Mouse (Mus musculus): ENCODE data around the gene Nme7. TPM values are rescaled to one million over a fixed set of nuclear protein-coding genes. Genes with fewer than 3 reads are reported as not detected.

Nme7 gene
- polyA plus RNA-seq, 1 experiment from 2014 or later = 7.6 TPM

DNA sequence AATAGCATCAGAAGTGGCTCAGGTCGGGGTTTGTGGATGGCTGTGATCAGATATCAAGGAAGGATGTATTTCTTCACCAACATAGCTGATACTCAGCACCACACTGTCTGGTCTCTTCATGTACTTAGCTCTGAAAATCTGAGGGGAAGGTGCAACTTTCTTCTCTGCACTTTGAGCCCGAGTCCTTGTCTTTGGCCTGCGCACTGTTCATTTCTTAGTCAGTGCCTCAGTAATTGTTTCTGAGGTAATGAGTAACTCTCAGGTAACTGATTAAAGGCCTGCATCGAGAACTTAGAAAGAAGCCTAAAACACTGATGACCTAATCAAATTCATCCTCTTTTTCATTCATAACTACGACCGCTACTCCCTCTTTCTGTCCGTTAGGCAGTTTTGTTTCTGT is 107.4 kb downstream of the Nme7 start:
- TF ChIP-seq EP300 (IDR thresholded peaks at IDR 0.05; ENCODE audit: low read depth) (no peak), CTCF (IDR thresholded peaks at IDR 0.05; ENCODE audit: low read depth) (no peak)
- Histone ChIP-seq H3K36me3 (replicated peaks; ENCODE audit: insufficient read depth, low read length) (no peaks in the 10 kb centered on the region), H3K9me3 (ENCODE audit: low read length) (no peaks in the 10 kb centered on the region), H3K27me3 (ENCODE audit: insufficient read depth, low read length) (no peaks in the 10 kb centered on the region), H3K27ac (ENCODE audit: low read depth) (no peak overlapping the region), H3K4me3 (ENCODE audit: low read depth, low read length) (no peak overlapping the region), H3K4me2 (ENCODE audit: low read depth, low read length) (no peak overlapping the region), H3K9ac (replicated peaks) (no peak overlapping the region), H3K4me1 (ENCODE audit: insufficient read depth) (peaks cover 11% of the 10 kb centered on the region)
- DNase-seq = no peak
- no peak for ATAC-seq
- 70% methylated on average over 7 of the region's 7 CpGs for WGBS (ENCODE audit: insufficient replicate concordance)

DNA sequence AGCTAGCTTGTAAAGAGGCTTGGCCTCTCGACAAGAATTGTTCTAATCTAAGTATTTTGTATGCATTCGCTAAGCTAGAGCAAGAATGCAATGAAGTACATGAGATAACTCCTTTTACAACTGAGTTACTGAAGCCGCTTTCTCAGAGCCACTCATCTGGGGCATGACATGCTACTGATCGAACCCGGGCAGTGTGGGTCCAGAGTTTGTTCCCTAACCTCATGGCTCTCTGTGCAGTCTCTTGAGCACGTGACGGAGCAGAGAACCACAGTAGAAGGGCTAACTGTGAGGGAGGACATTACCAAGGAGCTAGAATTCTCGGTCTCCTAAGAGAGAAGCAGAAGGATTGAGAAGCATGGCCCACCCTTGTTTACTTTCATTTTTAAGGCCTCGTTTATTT is 109.0 kb downstream of the Nme7 start:
- DNase-seq = no peak
- Histone ChIP-seq H3K27ac (ENCODE audit: low read depth) (no peak overlapping the region), H3K36me3 (replicated peaks; ENCODE audit: insufficient read depth, low read length) (no peaks in the 10 kb centered on the region), H3K9ac (replicated peaks) (no peak overlapping the region), H3K4me1 (ENCODE audit: insufficient read depth) (peaks cover 19% of the 10 kb centered on the region), H3K4me3 (ENCODE audit: low read depth, low read length) (no peak overlapping the region), H3K4me2 (ENCODE audit: low read depth, low read length) (no peak overlapping the region), H3K9me3 (ENCODE audit: low read length) (no peaks in the 10 kb centered on the region), H3K27me3 (ENCODE audit: insufficient read depth, low read length) (no peaks in the 10 kb centered on the region)
- TF ChIP-seq EP300 (IDR thresholded peaks at IDR 0.05; ENCODE audit: low read depth) (no peak), CTCF (IDR thresholded peaks at IDR 0.05; ENCODE audit: low read depth) (no peak)
- WGBS (ENCODE audit: insufficient replicate concordance) = 83% methylated on average over 9 of the region's 9 CpGs
- no peak for ATAC-seq

DNA sequence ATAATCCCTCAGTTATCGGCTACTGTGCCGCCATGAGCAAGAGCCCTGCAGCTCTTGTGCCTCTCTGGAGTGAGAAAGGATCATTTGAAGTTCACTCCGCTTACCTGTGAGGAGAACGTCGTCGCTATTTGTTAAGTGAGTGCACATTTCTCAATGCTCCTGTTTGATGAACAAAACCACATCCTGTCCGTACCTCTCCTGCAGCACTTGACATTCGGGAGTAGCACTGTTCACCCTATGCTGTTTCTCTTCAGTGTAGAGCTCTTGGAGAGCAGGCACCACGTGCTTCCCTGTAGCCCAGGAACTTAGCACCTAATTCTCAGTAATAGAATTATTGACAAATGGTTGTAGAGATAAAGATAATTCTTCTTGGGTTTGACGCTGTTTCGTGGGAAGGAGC is 109.7 kb downstream of the Nme7 start:
- Histone ChIP-seq H3K9ac (replicated peaks) (no peak overlapping the region), H3K27me3 (ENCODE audit: insufficient read depth, low read length) (no peaks in the 10 kb centered on the region), H3K9me3 (ENCODE audit: low read length) (no peaks in the 10 kb centered on the region), H3K4me3 (ENCODE audit: low read depth, low read length) (no peak overlapping the region), H3K4me2 (ENCODE audit: low read depth, low read length) (no peak overlapping the region), H3K36me3 (replicated peaks; ENCODE audit: insufficient read depth, low read length) (no peaks in the 10 kb centered on the region), H3K27ac (ENCODE audit: low read depth) (no peak overlapping the region), H3K4me1 (ENCODE audit: insufficient read depth) (peaks cover 19% of the 10 kb centered on the region)
- TF ChIP-seq EP300 (IDR thresholded peaks at IDR 0.05; ENCODE audit: low read depth) = no peak
- no peak for TF ChIP-seq CTCF (IDR thresholded peaks at IDR 0.05; ENCODE audit: low read depth)
- DNase-seq (no peak), ATAC-seq (no peak)
- WGBS (ENCODE audit: insufficient replicate concordance) = 64% methylated on average over 11 of the region's 11 CpGs

DNA sequence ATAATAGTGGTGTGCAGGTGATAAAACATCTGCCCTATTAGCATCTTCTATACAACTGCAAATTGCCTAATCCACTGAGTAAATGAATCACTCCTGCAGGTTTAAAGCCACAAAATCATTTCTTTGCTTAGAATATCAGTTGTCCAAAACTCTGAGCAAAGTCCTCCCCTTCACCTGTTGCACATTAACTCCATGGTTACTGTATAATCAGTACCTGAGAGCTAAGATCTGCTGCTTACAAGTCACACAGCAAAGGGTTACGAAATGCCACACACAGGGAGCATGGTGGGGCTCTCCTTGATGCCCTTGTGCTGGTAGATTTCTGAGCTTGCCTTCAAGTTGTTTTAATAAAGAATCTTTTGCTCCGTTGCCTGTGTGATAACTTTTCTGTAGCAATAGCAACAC is 111.4 kb downstream of the Nme7 start:
- H3K4me1 ChIP-seq (ENCODE audit: insufficient read depth) = peaks cover 19% of the 10 kb centered on the region

DNA sequence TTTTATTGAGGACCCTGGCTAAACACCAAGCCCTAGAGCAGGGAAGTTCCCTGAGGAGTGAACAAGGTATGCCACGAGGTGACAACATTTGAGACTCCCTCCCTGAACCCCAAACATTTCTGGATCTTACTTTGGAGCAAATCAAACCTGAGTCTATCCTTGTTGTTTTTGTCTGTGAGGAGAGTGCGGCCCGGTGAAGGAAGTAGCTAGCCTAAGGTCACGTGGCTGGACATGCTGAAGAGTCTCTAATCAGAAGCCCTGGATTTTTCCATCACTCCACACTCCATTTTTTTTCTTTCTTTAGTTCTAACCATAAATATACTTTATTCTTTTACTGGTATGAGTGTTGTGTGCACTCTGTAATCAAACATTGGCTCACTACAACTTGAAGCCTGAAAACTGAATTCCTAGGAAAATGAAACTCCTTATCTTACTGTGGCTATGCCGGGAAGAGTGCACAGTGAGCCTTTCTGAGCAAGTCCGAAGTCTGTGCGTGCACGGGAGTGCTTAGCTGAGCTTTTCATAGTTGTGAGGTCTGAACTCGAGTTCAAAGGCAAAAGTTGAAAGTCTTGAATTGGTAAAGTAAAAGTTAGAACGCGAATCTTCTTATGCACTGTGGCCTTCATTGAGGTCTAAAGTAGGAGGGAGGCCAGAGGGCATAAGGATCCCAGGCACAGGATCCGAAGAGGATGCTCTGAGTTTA is 112.9 kb downstream of the Nme7 start:
- no peak for TF ChIP-seq CTCF (IDR thresholded peaks at IDR 0.05; ENCODE audit: low read depth)
- no peak for TF ChIP-seq EP300 (IDR thresholded peaks at IDR 0.05; ENCODE audit: low read depth)
- Histone ChIP-seq H3K4me3 (ENCODE audit: low read depth, low read length) (no peak overlapping the region), H3K9me3 (ENCODE audit: low read length) (no peaks in the 10 kb centered on the region), H3K9ac (replicated peaks) (no peak overlapping the region), H3K4me1 (ENCODE audit: insufficient read depth) (peaks cover 19% of the 10 kb centered on the region), H3K36me3 (replicated peaks; ENCODE audit: insufficient read depth, low read length) (no peaks in the 10 kb centered on the region), H3K4me2 (ENCODE audit: low read depth, low read length) (no peak overlapping the region), H3K27ac (ENCODE audit: low read depth) (peak overlapping the region; percentile 80; the same call in 1 of the 2 replicates), H3K27me3 (ENCODE audit: insufficient read depth, low read length) (no peaks in the 10 kb centered on the region)
- no peak for DNase-seq
- ATAC-seq = no peak
- WGBS (ENCODE audit: insufficient replicate concordance) = 69% methylated on average over 12 of the region's 12 CpGs

More for the DNA sequence above, 111.4 kb downstream of the Nme7 start:
- Histone ChIP-seq H3K4me3 (ENCODE audit: low read depth, low read length) (no peak overlapping the region), H3K9me3 (ENCODE audit: low read length) (no peaks in the 10 kb centered on the region), H3K36me3 (replicated peaks; ENCODE audit: insufficient read depth, low read length) (no peaks in the 10 kb centered on the region), H3K27me3 (ENCODE audit: insufficient read depth, low read length) (no peaks in the 10 kb centered on the region), H3K4me2 (ENCODE audit: low read depth, low read length) (no peak overlapping the region), H3K27ac (ENCODE audit: low read depth) (peak overlapping the region; percentile 80), H3K9ac (replicated peaks) (no peak overlapping the region)
- WGBS (ENCODE audit: insufficient replicate concordance) = 59% methylated on average over 2 of the region's 2 CpGs
- DNase-seq = peak; percentile 29
- TF ChIP-seq CTCF (IDR thresholded peaks at IDR 0.05; ENCODE audit: low read depth) (no peak), EP300 (IDR thresholded peaks at IDR 0.05; ENCODE audit: low read depth) (peak; percentile 51)
- peak; percentile 94 for ATAC-seq

DNA sequence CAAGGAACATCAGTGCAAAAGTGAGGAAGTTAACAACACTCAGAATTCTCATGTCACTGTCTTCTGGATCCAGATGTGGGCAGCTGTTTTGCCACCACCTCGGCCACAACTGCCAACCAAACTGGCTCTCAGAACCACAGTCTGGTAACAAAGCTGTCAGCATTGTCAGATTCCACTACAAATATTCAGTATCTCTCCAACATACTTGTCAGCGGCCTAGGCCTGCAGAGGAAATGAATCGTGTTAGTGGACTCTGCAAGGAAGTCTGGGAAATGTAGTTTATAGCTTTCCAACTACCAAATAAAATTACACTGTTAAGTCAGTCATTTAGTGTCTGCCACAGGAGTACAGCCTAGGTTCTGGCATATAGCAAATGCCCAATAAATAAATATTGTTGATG is 113.7 kb downstream of the Nme7 start:
- no peak overlapping the region for H3K4me2 ChIP-seq (ENCODE audit: low read depth, low read length)
- no peak overlapping the region for H3K4me3 ChIP-seq (ENCODE audit: low read depth, low read length)
- H3K4me1 ChIP-seq (ENCODE audit: insufficient read depth) = peaks cover 19% of the 10 kb centered on the region
- no peaks in the 10 kb centered on the region for H3K9me3 ChIP-seq (ENCODE audit: low read length)
- ATAC-seq (no peak), DNase-seq (no peak)
- no peaks in the 10 kb centered on the region for H3K36me3 ChIP-seq (replicated peaks; ENCODE audit: insufficient read depth, low read length)
- TF ChIP-seq CTCF (IDR thresholded peaks at IDR 0.05; ENCODE audit: low read depth) (no peak), EP300 (IDR thresholded peaks at IDR 0.05; ENCODE audit: low read depth) (no peak)
- 50% methylated on average over 3 of the region's 3 CpGs for whole genome bisulfite sequencing (ENCODE audit: insufficient replicate concordance)
- H3K27ac ChIP-seq (ENCODE audit: low read depth) = no peak overlapping the region
- no peaks in the 10 kb centered on the region for H3K27me3 ChIP-seq (ENCODE audit: insufficient read depth, low read length)
- H3K9ac ChIP-seq (replicated peaks) = no peak overlapping the region
